Mouse (Mus musculus): ENCODE measurements around the gene Gm10100. TPM values are rescaled to one million over a fixed set of nuclear protein-coding genes. Genes with fewer than 3 reads are reported as not detected.
"Not testable (repeated sequence)": the region's sequence is repeated elsewhere in the genome, so short reads cannot be mapped to it uniquely, and the experiment has no call there.

Gene Gm10100
- not detected in 2 replicates for polyA plus RNA-seq (2012; rRNA removed)

DNA sequence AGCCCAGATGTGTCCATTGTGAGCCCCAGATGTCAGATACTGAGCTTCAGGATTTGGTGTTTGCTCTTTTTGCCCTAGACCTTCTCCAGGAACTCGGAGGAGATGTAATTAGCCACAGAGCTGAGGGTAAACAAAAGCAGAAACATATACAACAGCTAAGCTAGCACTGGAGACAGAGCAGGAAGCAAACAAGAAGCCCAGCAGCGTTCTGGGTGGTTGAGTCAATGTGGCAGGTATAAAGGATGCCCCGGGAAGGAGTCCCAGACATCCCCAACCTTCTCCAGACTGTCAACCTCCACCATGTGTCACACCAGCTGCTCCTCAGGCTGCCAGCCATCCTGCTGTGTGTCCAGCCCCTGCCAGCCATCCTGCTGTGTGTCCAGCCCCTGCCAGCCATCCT is at the start of gene Gm10100:
Gene Gm10100 (plus strand): TSS at position 301 of the 400 bp plus-strand sequence.
- DNase-seq (ENCODE audit: low spot score) = no peak

- no peak for DNase-seq (ENCODE audit: low spot score)
These were observed 48.7 kb upstream of the Gm10100 start for GRCm38 (mm10) chr10:77677562-77677961.

GRCm38 (mm10) chr10:77682994-77683393 is 43.3 kb upstream of the Gm10100 start:
- no peak for DNase-seq (ENCODE audit: low spot score)

GRCm38 (mm10) chr10:77684181-77684580 is 42.1 kb upstream of the Gm10100 start:
- DNase-seq (ENCODE audit: low spot score) = no peak

DNA sequence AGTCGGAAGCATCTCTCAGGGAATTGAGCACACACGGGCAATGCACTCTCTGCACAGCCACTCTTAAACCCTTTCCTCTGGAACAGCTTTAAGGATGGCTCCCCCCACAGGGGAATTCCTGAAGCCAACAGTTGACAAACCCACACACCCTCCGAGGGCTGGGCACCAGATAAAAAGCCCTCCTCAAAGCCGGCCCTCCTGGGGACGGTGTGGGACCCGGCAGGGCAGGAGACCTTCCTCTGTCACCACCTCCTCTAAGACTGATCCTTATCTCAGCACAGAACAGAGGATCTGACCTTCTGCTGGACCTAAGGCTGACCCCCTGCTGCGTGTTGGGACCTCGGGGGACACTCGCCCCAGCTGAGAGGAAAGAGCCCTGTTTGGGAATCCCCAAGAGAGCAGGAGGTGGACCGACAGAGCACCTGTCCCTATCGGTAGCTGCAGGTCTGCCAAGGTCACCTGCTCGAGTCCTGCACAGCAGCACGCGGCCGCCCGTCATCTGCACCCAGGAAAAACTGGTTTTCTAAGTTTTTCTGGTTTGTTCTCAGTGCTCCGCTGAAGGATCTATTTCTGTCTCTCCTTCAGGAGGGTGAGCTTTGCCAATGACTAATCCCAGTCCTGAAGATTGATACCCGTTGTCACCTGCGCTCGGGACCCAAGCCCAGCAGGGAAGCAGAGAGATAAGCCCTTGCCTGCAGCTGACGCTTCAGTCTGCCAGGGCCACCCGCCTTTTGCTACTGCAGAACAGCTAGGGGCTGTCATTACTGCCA is 40.2 kb upstream of the Gm10100 start, which contains the start of gene Tspear:
Gene Tspear (plus strand): TSS at position 675 of the 770 bp plus-strand sequence.
- peak; percentile 42 for DNase-seq (ENCODE audit: low spot score)

GRCm38 (mm10) chr10:77687021-77687420 is 39.3 kb upstream of the Gm10100 start:
- DNase-seq (ENCODE audit: low spot score) = no peak

GRCm38 (mm10) chr10:77690356-77690807 is 35.9 kb upstream of the Gm10100 start, which contains the start of gene Gm19402:
Gm19402 (minus strand) TSS chr10:77690757.
- not testable (repeated sequence) for DNase-seq (ENCODE audit: low spot score)

- DNase-seq (ENCODE audit: low spot score) = no peak
These were observed 29.2 kb upstream of the Gm10100 start, which contains the start of gene Gm9508 for GRCm38 (mm10) chr10:77697133-77697532. Gm9508 (minus strand) TSS chr10:77697233.

GRCm38 (mm10) chr10:77706326-77706725 is 20.0 kb upstream of the Gm10100 start, which contains the start of gene Gm10272:
Gm10272 (plus strand) TSS chr10:77706626.
- DNase-seq (ENCODE audit: low spot score) = no peak

- no peak for DNase-seq (ENCODE audit: low spot score)
These were observed 16.5 kb upstream of the Gm10100 start for GRCm38 (mm10) chr10:77709831-77710230.

DNA sequence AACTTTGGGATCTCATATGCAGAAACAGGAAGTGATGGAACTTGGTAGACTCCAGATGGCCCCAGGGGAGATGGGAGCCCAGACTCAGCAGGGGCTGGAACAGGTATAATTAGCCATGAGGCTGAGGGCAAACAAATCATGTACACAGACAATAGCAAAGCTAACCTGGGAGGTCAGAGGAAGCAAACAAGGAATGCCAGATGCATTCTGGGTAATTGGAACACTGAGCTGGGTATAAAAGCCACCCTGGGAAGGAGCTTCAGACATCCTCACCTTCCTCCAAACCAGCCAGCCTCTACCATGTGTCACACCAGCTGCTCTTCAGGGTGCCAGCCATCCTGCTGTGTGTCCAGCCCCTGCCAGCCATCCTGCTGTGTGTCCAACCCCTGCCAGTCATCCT is 15.1 kb upstream of the Gm10100 start, which contains the start of gene Gm10024:
Gene Gm10024 (plus strand): TSS at position 301 of the 400 bp plus-strand sequence.
- not testable (repeated sequence) for DNase-seq (ENCODE audit: low spot score)

- DNase-seq (ENCODE audit: low spot score) = no peak
These were observed 12.6 kb upstream of the Gm10100 start for GRCm38 (mm10) chr10:77713734-77714133.

DNA sequence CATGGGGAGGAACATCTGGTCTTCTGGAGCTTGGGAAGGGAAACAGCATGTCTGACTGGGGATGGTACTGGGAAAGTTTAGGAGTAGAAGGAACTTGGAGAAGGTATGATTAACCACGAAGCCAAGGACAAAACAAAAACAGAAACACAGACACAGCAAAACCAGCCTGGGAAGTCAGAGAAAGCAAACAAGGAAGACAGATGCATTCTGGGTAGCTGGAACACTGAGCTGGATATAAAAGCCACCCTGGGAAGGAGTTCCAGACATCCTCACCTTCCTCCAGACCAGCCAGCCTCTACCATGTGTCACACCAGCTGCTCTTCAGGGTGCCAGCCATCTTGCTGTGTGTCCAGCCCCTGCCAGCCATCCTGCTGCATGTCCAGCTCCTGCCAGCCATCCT is 10.8 kb upstream of the Gm10100 start, which contains the start of gene Gm10142:
Gene Gm10142 (plus strand): TSS at position 301 of the 400 bp plus-strand sequence.
- no peak for DNase-seq (ENCODE audit: low spot score)

- DNase-seq (ENCODE audit: low spot score) = not testable (repeated sequence)
These were observed 6.0 kb upstream of the Gm10100 start, which contains the start of gene Krtap12-1 for GRCm38 (mm10) chr10:77720299-77720698. Krtap12-1 (plus strand) TSS chr10:77720599.

DNA sequence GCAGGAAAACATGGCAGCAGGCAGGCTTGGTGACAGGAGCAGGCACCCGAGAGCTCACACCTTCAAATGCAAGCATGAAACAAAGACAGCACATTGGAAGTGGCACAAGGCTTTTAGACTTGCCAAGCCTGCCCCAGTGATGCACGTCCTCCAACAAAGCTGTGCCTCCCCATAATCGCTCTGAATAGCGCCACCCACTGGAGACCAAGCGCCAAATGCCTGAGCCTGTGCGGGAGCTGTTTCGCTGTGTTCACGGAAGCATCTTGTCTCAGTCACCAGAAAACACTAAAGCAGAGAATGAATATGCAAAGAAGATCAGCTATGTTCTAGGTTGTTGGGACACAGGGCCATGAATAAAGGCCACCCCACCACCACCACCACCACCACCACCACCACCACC is 1.4 kb upstream of the Gm10100 start:
- DNase-seq (ENCODE audit: low spot score) = no peak

DNA sequence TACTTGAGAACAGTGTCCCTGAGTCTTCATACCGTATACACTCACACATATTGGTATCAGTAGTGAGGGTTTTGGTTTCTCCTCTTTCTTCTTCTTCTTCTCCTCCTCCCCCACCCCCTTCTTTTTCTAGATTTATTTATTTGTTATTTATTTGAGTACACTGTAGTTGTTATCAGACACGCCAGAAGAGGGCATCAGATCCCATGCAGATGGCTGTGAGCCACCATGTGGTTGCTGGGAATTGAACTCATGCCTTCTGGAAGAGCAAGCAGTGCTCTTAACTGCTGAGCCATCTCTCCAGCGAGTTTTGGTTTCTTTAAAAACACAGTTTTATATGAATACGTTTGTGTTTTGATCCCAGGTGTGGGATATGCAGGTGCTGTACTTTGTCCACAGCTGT is 2.0 kb downstream of the Gm10100 start:
- DNase-seq (ENCODE audit: low spot score) = no peak

DNA sequence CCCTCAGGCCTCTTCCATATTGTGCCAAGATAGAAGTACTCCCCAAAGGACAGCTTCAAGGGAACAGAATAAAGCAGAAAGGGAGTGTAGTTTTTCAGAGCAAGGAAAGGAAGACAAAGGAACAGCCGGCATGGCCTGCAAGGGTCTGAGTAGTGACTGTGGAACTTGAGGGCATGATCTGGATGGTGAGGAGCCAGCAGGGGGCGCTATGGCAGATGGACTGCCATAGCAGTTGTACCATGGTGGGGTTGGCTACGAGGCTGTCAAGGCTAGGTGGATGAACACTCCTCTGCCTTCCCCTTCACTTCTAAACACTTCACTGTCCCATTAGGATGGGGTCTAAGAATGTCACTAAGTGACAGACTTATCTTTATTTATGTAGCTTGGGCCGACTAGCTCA is 3.0 kb downstream of the Gm10100 start:
- no peak for DNase-seq (ENCODE audit: low spot score)

DNA sequence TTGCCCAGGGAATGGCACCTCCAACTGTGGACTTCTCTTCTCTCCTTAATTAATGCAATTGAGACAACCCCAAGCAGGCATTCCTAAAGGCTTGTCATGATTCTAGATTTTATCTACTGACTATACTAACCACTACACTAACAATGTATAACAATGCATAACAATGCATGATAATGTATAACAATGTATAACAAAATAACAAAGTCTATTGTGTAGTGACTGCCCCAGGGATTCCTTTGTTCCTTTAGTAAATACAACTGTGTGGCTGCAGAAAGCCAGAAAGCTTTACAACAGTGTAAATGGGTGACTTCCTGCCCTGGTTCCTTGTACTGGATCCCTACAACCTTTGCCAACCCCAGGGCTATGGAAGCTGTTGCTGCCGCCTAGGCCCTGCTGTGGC is 9.6 kb downstream of the Gm10100 start:
- no peak for DNase-seq (ENCODE audit: low spot score)

- DNase-seq (ENCODE audit: low spot score) = no peak
These were observed 12.6 kb downstream of the Gm10100 start for GRCm38 (mm10) chr10:77738929-77739328.

- DNase-seq (ENCODE audit: low spot score) = not testable (repeated sequence)
These were observed 15.8 kb downstream of the Gm10100 start, which contains the start of gene Gm18596 for GRCm38 (mm10) chr10:77741924-77742688. Gm18596 (minus strand) TSS chr10:77742638.

GRCm38 (mm10) chr10:77750686-77751085 is 24.4 kb downstream of the Gm10100 start:
- DNase-seq (ENCODE audit: low spot score) = not testable (repeated sequence)

GRCm38 (mm10) chr10:77751254-77751653 is 25.0 kb downstream of the Gm10100 start, which contains the start of gene Gm9736:
Gm9736 (minus strand) TSS chr10:77751354.
- not testable (repeated sequence) for DNase-seq (ENCODE audit: low spot score)
